In genomic region chr14:59806910-59807309, GRCm38 (mm10) we compare ENCODE assay signal across 11 mouse cellular contexts.
DNase-seq lines count a peak whose midpoint lies in the region; ATAC-seq and TF ChIP-seq lines count a peak whose summit lies in the region.
"Had no signal": no experiment of that assay in that cellular context is flagged by ENCODE, and none has a peak within 500 bp of the region (broad histone marks: within the 10 kb centered on the region; RNA-seq: fewer than 3 reads in every experiment).

No protein-coding gene starts in this region.

- no peaks in the 10 kb centered on the region for H3K36me3 ChIP-seq in kidney, embryonic 16.5 days (ENCODE audit: insufficient read depth, low read length)
- H3K36me3 ChIP-seq in liver, postnatal 0 days (replicated peaks; ENCODE audit: insufficient read depth, low read length): no peaks in the 10 kb centered on the region
- H3K36me3 ChIP-seq: liver, embryonic 13.5 days had no signal

- no peak overlapping the region for H3K9ac ChIP-seq in kidney, embryonic 16.5 days (replicated peaks; ENCODE audit: low read length)
- no peak overlapping the region for H3K9ac ChIP-seq in liver, postnatal 0 days (replicated peaks)
- H3K9ac ChIP-seq: liver, embryonic 13.5 days had no signal

- no peak overlapping the region for H3K27ac ChIP-seq in kidney, embryonic 16.5 days (ENCODE audit: low read length)
- H3K27ac ChIP-seq in liver, postnatal 0 days (ENCODE audit: low read depth): no peak overlapping the region
- H3K27ac ChIP-seq: heart, adult 2 months; liver, embryonic 13.5 days had no signal

- peaks cover 17% of the 10 kb centered on the region; the same call in 1 of the 2 replicates for H3K4me1 ChIP-seq in kidney, embryonic 16.5 days (ENCODE audit: insufficient read depth, low read length)
- H3K4me1 ChIP-seq in liver, postnatal 0 days (ENCODE audit: insufficient read depth): peaks cover 13% of the 10 kb centered on the region

- 31% methylated on average over 4 of the region's 4 CpGs for WGBS in kidney, embryonic 16.5 days
- 46% methylated on average over 4 of the region's 4 CpGs for WGBS in liver, postnatal 0 days (ENCODE audit: insufficient replicate concordance)

- DNase-seq in adrenal gland, postnatal 14 days: peak; percentile 8
- DNase-seq in adrenal gland, postnatal 36 days: no peak
- peak; percentile 36 for DNase-seq in kidney, postnatal 4 days
- DNase-seq in ES-CJ7 (ENCODE audit: low read depth, low spot score) (peak; percentile 34), adipocyte (ENCODE audit: low spot score) (no peak)
- peak; percentile 14 to 24 for DNase-seq in layer of hippocampus, postnatal 36 days
- DNase-seq in liver, postnatal 0 days: no peak
- DNase-seq: heart, adult 2 months; kidney, adult 2 months; liver, embryonic 13.5 days had no signal

- no peaks in the 10 kb centered on the region for H3K27me3 ChIP-seq in kidney, embryonic 16.5 days (ENCODE audit: insufficient read depth, low read length)
- no peaks in the 10 kb centered on the region for H3K27me3 ChIP-seq in liver, postnatal 0 days (ENCODE audit: insufficient read depth, low read length)
- H3K27me3 ChIP-seq: liver, embryonic 13.5 days had no signal

- no peak overlapping the region for H3K4me3 ChIP-seq in kidney, embryonic 16.5 days (ENCODE audit: low read length)
- H3K4me3 ChIP-seq in liver, postnatal 0 days (ENCODE audit: low read depth, low read length): no peak overlapping the region
- H3K4me3 ChIP-seq: heart, adult 2 months; liver, embryonic 13.5 days had no signal

- H3K9me3 ChIP-seq in kidney, embryonic 16.5 days (ENCODE audit: low read length): 0 out of 2 replicates have a peak, but pooled peaks cover 7% of the 10 kb centered on the region
- 0 out of 2 replicates have a peak, but pooled peaks cover 2% of the 10 kb centered on the region for H3K9me3 ChIP-seq in liver, postnatal 0 days (ENCODE audit: low read length)
- H3K9me3 ChIP-seq: liver, embryonic 13.5 days had no signal

- TF ChIP-seq EP300 in liver, postnatal 0 days (IDR thresholded peaks at IDR 0.05; ENCODE audit: low read depth): no peak

- no peak overlapping the region for H3K4me2 ChIP-seq in kidney, embryonic 16.5 days (replicated peaks; ENCODE audit: low read depth, low read length)
- H3K4me2 ChIP-seq in liver, postnatal 0 days (ENCODE audit: low read depth, low read length): no peak overlapping the region
- H3K4me2 ChIP-seq: liver, embryonic 13.5 days had no signal

- TF ChIP-seq CTCF in liver, postnatal 0 days (IDR thresholded peaks at IDR 0.05; ENCODE audit: low read depth): no peak

- ATAC-seq in kidney, embryonic 16.5 days (ENCODE audit: low FRiP score, low TSS enrichment): no peak
- no peak for ATAC-seq in liver, postnatal 0 days

Comparison
In these comparisons a context has a peak if more than half of its experiments do, and no peak if none do; other contexts are left out.
1. DNase-seq: peak in adrenal gland, postnatal 14 days (single experiment), kidney, postnatal 4 days (2 of 2), ES-CJ7 (single experiment) and layer of hippocampus, postnatal 36 days (2 of 2); none in adrenal gland, postnatal 36 days (0 of 2), adipocyte (single experiment) and liver, postnatal 0 days (single experiment).